In genomic region chr5:124162577-124162976, GRCm38 (mm10) we compare ENCODE assay signal across 8 mouse cellular contexts. TPM values are rescaled to one million over a fixed set of nuclear protein-coding genes. Genes with fewer than 3 reads are reported as not detected.
DNase-seq lines count a peak whose midpoint lies in the region; ATAC-seq and TF ChIP-seq lines count a peak whose summit lies in the region.

No protein-coding gene starts in this region.

- H3K4me3 ChIP-seq in heart, embryonic 10.5 days: 0 out of 2 replicates have a peak overlapping the region, but pooled peaks have one; percentile 4
- H3K4me3 ChIP-seq in lung, adult 2 months (replicated peaks; ENCODE audit: extremely low read depth, low read depth, low read length): no peak overlapping the region

- ATAC-seq in CD4-positive, CD25-positive, alpha-beta regulatory T cell, adult 4 months: peak; percentile 70

- DNase-seq in adrenal gland, adult 18-20 months (ENCODE audit: low spot score in 2 of 2): peak; percentile 62 to 69
- DNase-seq in embryo, embryonic 9.5 days (ENCODE audit: extremely low spot score): peak; percentile 66
- DNase-seq in heart, embryonic 10.5 days (ENCODE audit: low spot score): peak; percentile 85
- DNase-seq in kidney, adult 8-10 months: peak; percentile 70 to 84
- DNase-seq in lung, adult 2 months: peak; percentile 73
- DNase-seq in retina, adult 2 months (ENCODE audit: low read depth, low spot score): peak; percentile 52
- no peak for DNase-seq in ovary, postnatal 10 days (ENCODE audit: low spot score)

- 49% methylated on average over 5 of the region's 5 CpGs for WGBS in heart, embryonic 10.5 days
- WGBS in lung, adult 2 months: 44% methylated on average over 5 of the region's 5 CpGs

- no peaks in the 10 kb centered on the region for H3K36me3 ChIP-seq in heart, embryonic 10.5 days

- H3K27ac ChIP-seq in heart, embryonic 10.5 days: peak overlapping the region; percentile 76

- peaks cover 91% of the 10 kb centered on the region for H3K4me1 ChIP-seq in heart, embryonic 10.5 days
- peaks cover 16% of the 10 kb centered on the region for H3K4me1 ChIP-seq in lung, adult 2 months (ENCODE audit: control insufficient read depth, insufficient read depth, low read length)

- peak; percentile 40 for TF ChIP-seq CTCF in lung, adult 2 months (IDR thresholded peaks at IDR 0.05; ENCODE audit: insufficient read depth, low read length)

- H3K9me3 ChIP-seq in heart, embryonic 10.5 days: no peaks in the 10 kb centered on the region

- TF ChIP-seq POLR2A in lung, adult 2 months (IDR thresholded peaks at IDR 0.05; ENCODE audit: borderline replicate concordance, extremely low read depth, low read depth, low read length): no peak

- H3K27me3 ChIP-seq in heart, embryonic 10.5 days (ENCODE audit: insufficient read depth, poor library complexity, severe bottlenecking): no peaks in the 10 kb centered on the region

RNA-seq across cellular contexts. Expression of gene Arl6ip4, which starts 46.7 kb away (rescaled TPM):
- polyA plus RNA-seq in CD4-positive, CD25-positive, alpha-beta regulatory T cell, adult 4 months (2017; shearing (Covaris generic)): 10 to 100 TPM; 48.7 to 61.0 TPM
- 10 to 100 TPM; 51.3 to 56.8 TPM for total RNA-seq in adrenal gland, adult 18-20 months (2021)
- polyA plus RNA-seq in heart, embryonic 10.5 days (2016; fragmentation: Nextera tagmentation; extraction: Ambion mirVana): 86.9 and 116 TPM in 2 replicates
- 32.3 and 33.6 TPM in 2 replicates for polyA plus RNA-seq in lung, adult 2 months (2012; rRNA removed)

RNA-seq across cellular contexts. Expression of gene Ogfod2, which starts 50.5 kb away (rescaled TPM):
- polyA plus RNA-seq in CD4-positive, CD25-positive, alpha-beta regulatory T cell, adult 4 months (2017; shearing (Covaris generic)): 10 to 100 TPM; 25.6 to 51.6 TPM
- 10 to 100 TPM; 42.3 to 47.0 TPM for total RNA-seq in adrenal gland, adult 18-20 months (2021)
- 19.6 and 20.1 TPM in 2 replicates for polyA plus RNA-seq in heart, embryonic 10.5 days (2016; fragmentation: Nextera tagmentation; extraction: Ambion mirVana)
- 42.4 and 52.2 TPM in 2 replicates for polyA plus RNA-seq in lung, adult 2 months (2012; rRNA removed)
